ENCODE assay signal across 26 mouse cellular contexts in the genomic region with DNA sequence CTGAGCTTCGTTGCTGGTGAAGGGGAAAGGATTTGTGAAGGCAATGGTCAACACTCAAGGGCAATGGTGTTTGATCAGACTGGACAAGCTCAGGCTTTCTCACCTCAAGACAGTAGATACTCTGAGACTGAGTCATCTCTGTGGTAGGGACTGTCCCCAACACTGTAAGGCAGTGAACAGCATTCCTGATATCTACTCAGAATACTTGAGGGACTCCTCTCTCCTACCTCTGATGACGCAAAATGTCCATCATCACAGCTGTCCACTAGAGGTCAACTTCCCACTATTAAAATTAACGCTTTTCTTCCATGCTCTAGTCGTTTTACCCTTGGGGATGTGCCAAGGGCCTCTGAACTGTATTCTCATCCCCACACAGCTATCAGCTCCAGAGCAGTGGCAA.
"Had no signal": no experiment of that assay in that cellular context is flagged by ENCODE, and none has a peak within 500 bp of the region (broad histone marks: within the 10 kb centered on the region; RNA-seq: fewer than 3 reads in every experiment).

No protein-coding gene starts in this region.

- H3K27ac ChIP-seq: embryonic facial prominence, embryonic 10.5 days; embryonic facial prominence, embryonic 12.5 days; embryonic facial prominence, embryonic 13.5 days; embryonic facial prominence, embryonic 15.5 days; forebrain, embryonic 10.5 days; forebrain, embryonic 12.5 days; forebrain, embryonic 13.5 days; forebrain, embryonic 15.5 days; gastrocnemius, adult 2 months; heart, adult 2 months; heart, embryonic 10.5 days had no signal

- H3K9ac ChIP-seq: embryonic facial prominence, embryonic 12.5 days; embryonic facial prominence, embryonic 13.5 days; embryonic facial prominence, embryonic 15.5 days; forebrain, embryonic 12.5 days; forebrain, embryonic 13.5 days; forebrain, embryonic 15.5 days; forebrain, postnatal 0 days had no signal

- ATAC-seq: forebrain, embryonic 13.5 days; forebrain, embryonic 14.5 days; forebrain, embryonic 15.5 days; forebrain, embryonic 16.5 days; forebrain, postnatal 0 days had no signal

- H3K36me3 ChIP-seq: embryonic facial prominence, embryonic 10.5 days; embryonic facial prominence, embryonic 12.5 days; embryonic facial prominence, embryonic 13.5 days; embryonic facial prominence, embryonic 15.5 days; forebrain, embryonic 10.5 days; forebrain, embryonic 12.5 days; forebrain, embryonic 15.5 days had no signal

- H3K4me2 ChIP-seq: embryonic facial prominence, embryonic 12.5 days; embryonic facial prominence, embryonic 13.5 days; embryonic facial prominence, embryonic 15.5 days; forebrain, embryonic 12.5 days; forebrain, embryonic 13.5 days; forebrain, embryonic 15.5 days had no signal

- H3K9me3 ChIP-seq: embryonic facial prominence, embryonic 10.5 days; embryonic facial prominence, embryonic 12.5 days; embryonic facial prominence, embryonic 13.5 days; embryonic facial prominence, embryonic 15.5 days; forebrain, embryonic 10.5 days; forebrain, embryonic 12.5 days; forebrain, embryonic 13.5 days; forebrain, embryonic 15.5 days; heart, embryonic 10.5 days had no signal

- H3K4me1 ChIP-seq: embryonic facial prominence, embryonic 12.5 days; embryonic facial prominence, embryonic 13.5 days; embryonic facial prominence, embryonic 15.5 days; forebrain, embryonic 10.5 days; forebrain, embryonic 12.5 days; forebrain, embryonic 13.5 days; forebrain, embryonic 15.5 days had no signal

- H3K27me3 ChIP-seq: embryonic facial prominence, embryonic 12.5 days; embryonic facial prominence, embryonic 13.5 days; embryonic facial prominence, embryonic 15.5 days; forebrain, embryonic 12.5 days; forebrain, embryonic 13.5 days; forebrain, embryonic 15.5 days had no signal

- DNase-seq: cerebellum, adult 9-10 months; cerebellum, adult 9-11 months; cerebellum, postnatal 10 days; cerebellum, postnatal 14 days; cerebellum, postnatal 25 days; cerebellum, postnatal 36 days; embryo, embryonic 11 days; forebrain, postnatal 0 days; gastrocnemius, adult 2 months; gastrocnemius, postnatal 10 days; gastrocnemius, postnatal 14 days; gastrocnemius, postnatal 25 days; gastrocnemius, postnatal 36 days; heart, adult 2 months had no signal

- H3K4me3 ChIP-seq: embryonic facial prominence, embryonic 10.5 days; embryonic facial prominence, embryonic 12.5 days; embryonic facial prominence, embryonic 13.5 days; embryonic facial prominence, embryonic 15.5 days; erythroblast, embryonic 14.5 days; forebrain, embryonic 10.5 days; forebrain, embryonic 12.5 days; forebrain, embryonic 13.5 days; forebrain, embryonic 15.5 days; gastrocnemius, adult 2 months; heart, adult 2 months; heart, embryonic 10.5 days had no signal
